Mouse (Mus musculus) activated CD4-positive, CD25-positive, alpha-beta regulatory T cell, adult 4 months (primary cell): ENCODE measurements around the gene Slc6a20b. TPM values are rescaled to one million over a fixed set of nuclear protein-coding genes. Genes with fewer than 3 reads are reported as not detected.
"Not testable (repeated sequence)": the region's sequence is repeated elsewhere in the genome, so short reads cannot be mapped to it uniquely, and the experiment has no call there.

ENCODE experiments used
- ATAC-seq: one replicate; pipeline ENCODE4 v1.8.0; 2017
- polyA plus RNA-seq, 2 experiments: library from polyadenylated mRNA; unstranded; fragments of 100-300 nt; shearing (Covaris generic); gene quantifications; one replicate each; pipeline ENCODE4 v1.2.1; 2017

Slc6a20b gene
- under 1 TPM; 0.47 to 0.83 TPM for polyA plus RNA-seq

- ATAC-seq, result no peak
These were observed at the start of gene Slc6a20b for GRCm38 (mm10) chr9:123632281-123632680. Slc6a20b (minus strand) TSS chr9:123632565.

GRCm38 (mm10) chr9:123679198-123679597 is 46.8 kb upstream of the Slc6a20b start:
- ATAC-seq, result no peak

- ATAC-seq, result no peak
These were observed 46.2 kb upstream of the Slc6a20b start, which contains the start of the genes Ccr9 and Slc6a20a for GRCm38 (mm10) chr9:123678327-123679105. Ccr9 (plus strand) TSS chr9:123678439. Slc6a20a (minus strand) TSS chr9:123678885.

GRCm38 (mm10) chr9:123665645-123666044 is 33.3 kb upstream of the Slc6a20b start:
- no peak for ATAC-seq

- ATAC-seq, result not testable (repeated sequence)
These were observed 27.8 kb upstream of the Slc6a20b start for GRCm38 (mm10) chr9:123659986-123660676.

- no peak for ATAC-seq
These were observed 26.6 kb upstream of the Slc6a20b start for GRCm38 (mm10) chr9:123658981-123659380.

- no peak for ATAC-seq
These were observed 25.1 kb upstream of the Slc6a20b start for GRCm38 (mm10) chr9:123657457-123657856.

GRCm38 (mm10) chr9:123651369-123651768 is 19.0 kb upstream of the Slc6a20b start:
- no peak for ATAC-seq

GRCm38 (mm10) chr9:123649785-123650511 is 17.6 kb upstream of the Slc6a20b start:
- no peak for ATAC-seq

GRCm38 (mm10) chr9:123640106-123640505 is 7.7 kb upstream of the Slc6a20b start:
- ATAC-seq, result no peak

- ATAC-seq, result no peak
These were observed 6.3 kb upstream of the Slc6a20b start for GRCm38 (mm10) chr9:123638668-123639089.

- ATAC-seq, result no peak
These were observed 5.9 kb upstream of the Slc6a20b start for GRCm38 (mm10) chr9:123638231-123638630.

- ATAC-seq, result no peak
These were observed 4.4 kb upstream of the Slc6a20b start for GRCm38 (mm10) chr9:123636771-123637170.

- no peak for ATAC-seq
These were observed 628 bp upstream of the Slc6a20b start for GRCm38 (mm10) chr9:123632993-123633392.

- no peak for ATAC-seq
These were observed 699 bp downstream of the Slc6a20b start for GRCm38 (mm10) chr9:123631666-123632065.

- no peak for ATAC-seq
These were observed 6.5 kb downstream of the Slc6a20b start for GRCm38 (mm10) chr9:123625821-123626220.

- no peak for ATAC-seq
These were observed 7.6 kb downstream of the Slc6a20b start for GRCm38 (mm10) chr9:123624741-123625140.

GRCm38 (mm10) chr9:123620311-123621098 is 11.9 kb downstream of the Slc6a20b start:
- no peak for ATAC-seq

GRCm38 (mm10) chr9:123601529-123601928 is 30.8 kb downstream of the Slc6a20b start:
- ATAC-seq, result no peak

GRCm38 (mm10) chr9:123597376-123597775 is 35.0 kb downstream of the Slc6a20b start:
- no peak for ATAC-seq

- ATAC-seq, result no peak
These were observed 35.5 kb downstream of the Slc6a20b start for GRCm38 (mm10) chr9:123596910-123597309.

GRCm38 (mm10) chr9:123595194-123595593 is 37.2 kb downstream of the Slc6a20b start:
- ATAC-seq, result no peak
